Mouse (Mus musculus): ENCODE data around the gene Tbx15. TPM values are rescaled to one million over a fixed set of nuclear protein-coding genes. Genes with fewer than 3 reads are reported as not detected.

Gene Tbx15
- polyA plus RNA-seq (2021; fragmentation: Nextera tagmentation), result 0.60 and 0.74 TPM in 2 replicates
- long read RNA-seq, experiment 1, result 0 reads
- long read RNA-seq, experiment 2, partial matches to known transcripts, result 0 of 1 reads
- long read RNA-seq, experiment 2, other reads (novel, unspliced or antisense), result 1 of 1 reads

GRCm38 (mm10) chr3:99240213-99240720 is at the start of gene Tbx15:
Tbx15 (plus strand) TSS chr3:99240381.

Other genes with a start within 250 kb of the Tbx15 start
- gene Wars2, start 99.3 kb upstream of the Tbx15 start, polyA plus RNA-seq (2021; fragmentation: Nextera tagmentation), result 2.8 and 7.6 TPM in 2 replicates

All from left cerebral cortex, adult 6 months (tissue).